Mouse (Mus musculus): ENCODE data around the gene Tmem52. TPM values are rescaled to one million over a fixed set of nuclear protein-coding genes. Genes with fewer than 3 reads are reported as not detected.

The Tmem52 gene
- polyA plus RNA-seq, 1 experiment from 2014 or later = not detected

GRCm38 (mm10) chr4:155465607-155466006, 3.3 kb upstream of the Tmem52 start:
- no peak for ATAC-seq (ENCODE audit: insufficient number of reproducible peaks, insufficient read depth, low FRiP score, low read depth)
- H3K27me3 ChIP-seq (ENCODE audit: control insufficient read depth, insufficient read depth, low read length) = peaks cover 15% of the 10 kb centered on the region
- no peak overlapping the region for H3K4me3 ChIP-seq (ENCODE audit: control insufficient read depth in 1 of 2, insufficient read depth in 1 of 2, low read depth in 1 of 2, low read length in 2 of 2)
- no peak overlapping the region for H3K27ac ChIP-seq (replicated peaks in 1 of 2; ENCODE audit: control insufficient read depth in 1 of 2, insufficient read depth in 1 of 2, low read depth in 2 of 2, low read length in 2 of 2)
- no peaks in the 10 kb centered on the region for H3K36me3 ChIP-seq (ENCODE audit: control insufficient read depth, insufficient read depth, low read length)
- no peak overlapping the region for H3K4me2 ChIP-seq (ENCODE audit: low read length)
- H3K9ac ChIP-seq (ENCODE audit: low read length) = no peak overlapping the region
- no peaks in the 10 kb centered on the region; a peak in 1 of 4 replicates for H3K4me1 ChIP-seq (ENCODE audit: control insufficient read depth in 2 of 2, insufficient read depth in 2 of 2, low read length in 2 of 2)
- no peaks in the 10 kb centered on the region for H3K9me3 ChIP-seq (ENCODE audit: control insufficient read depth, low read length)
- WGBS = 66% methylated on average over 6 of the region's 6 CpGs

- Histone ChIP-seq H3K9me3 (ENCODE audit: control insufficient read depth, low read length) (no peaks in the 10 kb centered on the region), H3K27ac (replicated peaks in 1 of 2; ENCODE audit: control insufficient read depth in 1 of 2, insufficient read depth in 1 of 2, low read depth in 2 of 2, low read length in 2 of 2) (no peak overlapping the region), H3K4me3 (ENCODE audit: control insufficient read depth in 1 of 2, insufficient read depth in 1 of 2, low read depth in 1 of 2, low read length in 2 of 2) (no peak overlapping the region), H3K4me1 (ENCODE audit: control insufficient read depth in 2 of 2, insufficient read depth in 2 of 2, low read length in 2 of 2) (no peaks in the 10 kb centered on the region; a peak in 1 of 4 replicates), H3K36me3 (ENCODE audit: control insufficient read depth, insufficient read depth, low read length) (no peaks in the 10 kb centered on the region), H3K27me3 (ENCODE audit: control insufficient read depth, insufficient read depth, low read length) (peaks cover 15% of the 10 kb centered on the region), H3K9ac (ENCODE audit: low read length) (no peak overlapping the region), H3K4me2 (ENCODE audit: low read length) (no peak overlapping the region)
- 70% methylated on average over 5 of the region's 5 CpGs for WGBS
- no peak for ATAC-seq (ENCODE audit: insufficient number of reproducible peaks, insufficient read depth, low FRiP score, low read depth)
Observed at GRCm38 (mm10) chr4:155466080-155466479, 2.8 kb upstream of the Tmem52 start.

- H3K9ac ChIP-seq (ENCODE audit: low read length) = no peak overlapping the region
- WGBS = 75% methylated on average over 13 of the region's 13 CpGs
- H3K27me3 ChIP-seq (ENCODE audit: control insufficient read depth, insufficient read depth, low read length) = peaks cover 15% of the 10 kb centered on the region
- no peaks in the 10 kb centered on the region for H3K36me3 ChIP-seq (ENCODE audit: control insufficient read depth, insufficient read depth, low read length)
- no peak overlapping the region for H3K4me3 ChIP-seq (ENCODE audit: control insufficient read depth in 1 of 2, insufficient read depth in 1 of 2, low read depth in 1 of 2, low read length in 2 of 2)
- no peak overlapping the region for H3K4me2 ChIP-seq (ENCODE audit: low read length)
- H3K9me3 ChIP-seq (ENCODE audit: control insufficient read depth, low read length) = no peaks in the 10 kb centered on the region
- H3K27ac ChIP-seq (replicated peaks in 1 of 2; ENCODE audit: control insufficient read depth in 1 of 2, insufficient read depth in 1 of 2, low read depth in 2 of 2, low read length in 2 of 2) = no peak overlapping the region
- no peak for ATAC-seq (ENCODE audit: insufficient number of reproducible peaks, insufficient read depth, low FRiP score, low read depth)
- H3K4me1 ChIP-seq (ENCODE audit: control insufficient read depth in 2 of 2, insufficient read depth in 2 of 2, low read length in 2 of 2) = no peaks in the 10 kb centered on the region; a peak in 1 of 4 replicates
Observed at GRCm38 (mm10) chr4:155467237-155468010, 1.5 kb upstream of the Tmem52 start.

- Histone ChIP-seq H3K36me3 (ENCODE audit: control insufficient read depth, insufficient read depth, low read length) (no peaks in the 10 kb centered on the region), H3K9ac (ENCODE audit: low read length) (no peak overlapping the region), H3K27me3 (ENCODE audit: control insufficient read depth, insufficient read depth, low read length) (peaks cover 15% of the 10 kb centered on the region), H3K9me3 (ENCODE audit: control insufficient read depth, low read length) (no peaks in the 10 kb centered on the region), H3K4me2 (ENCODE audit: low read length) (no peak overlapping the region), H3K4me1 (ENCODE audit: control insufficient read depth in 2 of 2, insufficient read depth in 2 of 2, low read length in 2 of 2) (peaks cover 0 to 3% of the 10 kb centered on the region in 2 experiments; a peak in 2 of 4 replicates), H3K4me3 (ENCODE audit: control insufficient read depth in 1 of 2, insufficient read depth in 1 of 2, low read depth in 1 of 2, low read length in 2 of 2) (no peak overlapping the region; a peak in 1 of 4 replicates), H3K27ac (replicated peaks in 1 of 2; ENCODE audit: control insufficient read depth in 1 of 2, insufficient read depth in 1 of 2, low read depth in 2 of 2, low read length in 2 of 2) (no peak overlapping the region)
- WGBS = 68% methylated on average over 18 of the region's 18 CpGs
- ATAC-seq (ENCODE audit: insufficient number of reproducible peaks, insufficient read depth, low FRiP score, low read depth) = no peak
Observed at GRCm38 (mm10) chr4:155469590-155470262, 812 bp downstream of the Tmem52 start.

GRCm38 (mm10) chr4:155470263-155470953, 1.5 kb downstream of the Tmem52 start:
- Histone ChIP-seq H3K4me2 (ENCODE audit: low read length) (no peak overlapping the region), H3K27me3 (ENCODE audit: control insufficient read depth, insufficient read depth, low read length) (peaks cover 15% of the 10 kb centered on the region), H3K4me3 (ENCODE audit: control insufficient read depth in 1 of 2, insufficient read depth in 1 of 2, low read depth in 1 of 2, low read length in 2 of 2) (no peak overlapping the region), H3K9me3 (ENCODE audit: control insufficient read depth, low read length) (no peaks in the 10 kb centered on the region), H3K36me3 (ENCODE audit: control insufficient read depth, insufficient read depth, low read length) (no peaks in the 10 kb centered on the region), H3K9ac (ENCODE audit: low read length) (no peak overlapping the region), H3K27ac (replicated peaks in 1 of 2; ENCODE audit: control insufficient read depth in 1 of 2, insufficient read depth in 1 of 2, low read depth in 2 of 2, low read length in 2 of 2) (no peak overlapping the region), H3K4me1 (ENCODE audit: control insufficient read depth in 2 of 2, insufficient read depth in 2 of 2, low read length in 2 of 2) (peaks cover 0 to 3% of the 10 kb centered on the region in 2 experiments; a peak in 2 of 4 replicates)
- WGBS = 75% methylated on average over 16 of the region's 16 CpGs
- ATAC-seq (ENCODE audit: insufficient number of reproducible peaks, insufficient read depth, low FRiP score, low read depth) = no peak

- WGBS = 84% methylated on average over 7 of the region's 7 CpGs
- H3K27me3 ChIP-seq (ENCODE audit: control insufficient read depth, insufficient read depth, low read length) = peaks cover 15% of the 10 kb centered on the region
Observed at GRCm38 (mm10) chr4:155470997-155471396, 2.1 kb downstream of the Tmem52 start.

GRCm38 (mm10) chr4:155471406-155471805, 2.5 kb downstream of the Tmem52 start:
- H3K27me3 ChIP-seq (ENCODE audit: control insufficient read depth, insufficient read depth, low read length) = peaks cover 15% of the 10 kb centered on the region
- no peak for ATAC-seq (ENCODE audit: insufficient number of reproducible peaks, insufficient read depth, low FRiP score, low read depth)
- WGBS = 83% methylated on average over 7 of the region's 7 CpGs

More at GRCm38 (mm10) chr4:155470997-155471396, 2.1 kb downstream of the Tmem52 start:
- no peak for ATAC-seq (ENCODE audit: insufficient number of reproducible peaks, insufficient read depth, low FRiP score, low read depth)
- H3K4me3 ChIP-seq (ENCODE audit: control insufficient read depth in 1 of 2, insufficient read depth in 1 of 2, low read depth in 1 of 2, low read length in 2 of 2) = no peak overlapping the region
- H3K4me2 ChIP-seq (ENCODE audit: low read length) = no peak overlapping the region
- H3K36me3 ChIP-seq (ENCODE audit: control insufficient read depth, insufficient read depth, low read length) = no peaks in the 10 kb centered on the region
- peaks cover 0 to 3% of the 10 kb centered on the region in 2 experiments; a peak in 2 of 4 replicates for H3K4me1 ChIP-seq (ENCODE audit: control insufficient read depth in 2 of 2, insufficient read depth in 2 of 2, low read length in 2 of 2)
- H3K9me3 ChIP-seq (ENCODE audit: control insufficient read depth, low read length) = no peaks in the 10 kb centered on the region
- H3K27ac ChIP-seq (replicated peaks in 1 of 2; ENCODE audit: control insufficient read depth in 1 of 2, insufficient read depth in 1 of 2, low read depth in 2 of 2, low read length in 2 of 2) = no peak overlapping the region
- no peak overlapping the region for H3K9ac ChIP-seq (ENCODE audit: low read length)

More at GRCm38 (mm10) chr4:155471406-155471805, 2.5 kb downstream of the Tmem52 start:
- Histone ChIP-seq H3K4me2 (ENCODE audit: low read length) (no peak overlapping the region), H3K27ac (replicated peaks in 1 of 2; ENCODE audit: control insufficient read depth in 1 of 2, insufficient read depth in 1 of 2, low read depth in 2 of 2, low read length in 2 of 2) (no peak overlapping the region), H3K4me3 (ENCODE audit: control insufficient read depth in 1 of 2, insufficient read depth in 1 of 2, low read depth in 1 of 2, low read length in 2 of 2) (no peak overlapping the region), H3K36me3 (ENCODE audit: control insufficient read depth, insufficient read depth, low read length) (no peaks in the 10 kb centered on the region), H3K4me1 (ENCODE audit: control insufficient read depth in 2 of 2, insufficient read depth in 2 of 2, low read length in 2 of 2) (peaks cover 0 to 3% of the 10 kb centered on the region in 2 experiments; a peak in 2 of 4 replicates), H3K9ac (ENCODE audit: low read length) (no peak overlapping the region), H3K9me3 (ENCODE audit: control insufficient read depth, low read length) (no peaks in the 10 kb centered on the region)
